Mouse (Mus musculus): ENCODE measurements around the gene Gm12117.

Gm12117 gene

GRCm38 (mm10) chr11:33276637-33277036 lies at the start of gene Gm12117:
TSS of gene Gm12117 (minus strand) at chr11:33276737.
- no peak for DNase-seq (ENCODE audit: low spot score)

GRCm38 (mm10) chr11:33319006-33319611 lies 42.6 kb upstream of the Gm12117 start:
- no peak for DNase-seq (ENCODE audit: low spot score)

GRCm38 (mm10) chr11:33309566-33309965 lies 33.0 kb upstream of the Gm12117 start:
- no peak for DNase-seq (ENCODE audit: low spot score)

- DNase-seq (ENCODE audit: low spot score), result no peak
Measured at GRCm38 (mm10) chr11:33300859-33301258, 24.3 kb upstream of the Gm12117 start.

GRCm38 (mm10) chr11:33299371-33299770 lies 22.8 kb upstream of the Gm12117 start:
- DNase-seq (ENCODE audit: low spot score), result no peak

GRCm38 (mm10) chr11:33297121-33297520 lies 20.6 kb upstream of the Gm12117 start:
- no peak for DNase-seq (ENCODE audit: low spot score)

- DNase-seq (ENCODE audit: low spot score), result no peak
Measured at GRCm38 (mm10) chr11:33295422-33295821, 18.9 kb upstream of the Gm12117 start.

- DNase-seq (ENCODE audit: low spot score), result no peak
Measured at GRCm38 (mm10) chr11:33294063-33294462, 17.5 kb upstream of the Gm12117 start.

GRCm38 (mm10) chr11:33278571-33278970 lies 2.0 kb upstream of the Gm12117 start:
- DNase-seq (ENCODE audit: low spot score), result no peak

- no peak for DNase-seq (ENCODE audit: low spot score)
Measured at GRCm38 (mm10) chr11:33274816-33275215, 1.7 kb downstream of the Gm12117 start.

- DNase-seq (ENCODE audit: low spot score), result no peak
Measured at GRCm38 (mm10) chr11:33274294-33274693, 2.2 kb downstream of the Gm12117 start.

- DNase-seq (ENCODE audit: low spot score), result no peak
Measured at GRCm38 (mm10) chr11:33240295-33240694, 36.2 kb downstream of the Gm12117 start.

GRCm38 (mm10) chr11:33234134-33234533 lies 42.4 kb downstream of the Gm12117 start:
- DNase-seq (ENCODE audit: low spot score), result no peak

- no peak for DNase-seq (ENCODE audit: low spot score)
Measured at GRCm38 (mm10) chr11:33232056-33232455, 44.5 kb downstream of the Gm12117 start.

- DNase-seq (ENCODE audit: low spot score), result no peak
Measured at GRCm38 (mm10) chr11:33228186-33228585, 48.4 kb downstream of the Gm12117 start.

- DNase-seq (ENCODE audit: low spot score), result no peak
Measured at GRCm38 (mm10) chr11:33226516-33226915, 50.0 kb downstream of the Gm12117 start.
